Mouse (Mus musculus) hindbrain, embryonic 12.5 days (tissue): ENCODE data around the gene Olfr2. TPM values are rescaled to one million over a fixed set of nuclear protein-coding genes. Genes with fewer than 3 reads are reported as not detected.
"Not testable (repeated sequence)": the region's sequence is repeated elsewhere in the genome, so short reads cannot be mapped to it uniquely, and the experiment has no call there.

ENCODE experiments used
- ATAC-seq: fragments of 200-750 bp; cut with Nextera tagmentation; 2 replicates; pipeline ENCODE4 v1.8.0; 2017; ENCODE audit warnings: moderate TSS enrichment; ENCODE audit not compliant: low FRiP score
- H3K27ac ChIP-seq: fragments of 300-500 bp; sonication (generic); 2 replicates; pipeline ENCODE4 v1.5.1; 2016; ENCODE audit warnings: mild to moderate bottlenecking
- H3K27me3 ChIP-seq: fragments of 300-500 bp; sonication (generic); 2 replicates; pipeline ENCODE4 v1.6.1; 2016; ENCODE audit warnings: mild to moderate bottlenecking
- H3K36me3 ChIP-seq: fragments of 300-500 bp; sonication (generic); 2 replicates; pipeline ENCODE4 v1.6.1; 2016; ENCODE audit warnings: mild to moderate bottlenecking
- H3K4me1 ChIP-seq: fragments of 300-500 bp; sonication (generic); 2 replicates; pipeline ENCODE4 v1.6.1; 2016
- H3K4me2 ChIP-seq: fragments of 300-500 bp; sonication (generic); replicated peaks from 2 replicates; pipeline ENCODE4 v1.6.1; 2016; ENCODE audit warnings: mild to moderate bottlenecking
- H3K4me3 ChIP-seq: fragments of 300-500 bp; sonication (generic); 2 replicates; pipeline ENCODE4 v1.5.1; 2016; ENCODE audit warnings: mild to moderate bottlenecking
- H3K9ac ChIP-seq: fragments of 300-500 bp; sonication (generic); 2 replicates; pipeline ENCODE4 v1.6.1; 2016; ENCODE audit warnings: mild to moderate bottlenecking, moderate library complexity
- H3K9me3 ChIP-seq: fragments of 300-500 bp; sonication (generic); replicated peaks from 2 replicates; pipeline ENCODE4 v1.6.1; 2016; ENCODE audit warnings: mild to moderate bottlenecking
- WGBS: fragments of 180-500 bp; shearing (Covaris S2); methylation state at CpG from one replicate; pipeline ENCODE4 v1.1.7; 2016; 5-methylcytosine and 5-hydroxymethylcytosine counted together
- polyA plus RNA-seq: library from polyadenylated mRNA; unstranded; fragments of >200 nt; fragmentation: Nextera tagmentation; extraction: Ambion mirVana; gene quantifications from 2 replicates; pipeline ENCODE4 v1.2.1, GENCODE M21; 2016

Gene Olfr2
- polyA plus RNA-seq, result not detected in 2 replicates

DNA sequence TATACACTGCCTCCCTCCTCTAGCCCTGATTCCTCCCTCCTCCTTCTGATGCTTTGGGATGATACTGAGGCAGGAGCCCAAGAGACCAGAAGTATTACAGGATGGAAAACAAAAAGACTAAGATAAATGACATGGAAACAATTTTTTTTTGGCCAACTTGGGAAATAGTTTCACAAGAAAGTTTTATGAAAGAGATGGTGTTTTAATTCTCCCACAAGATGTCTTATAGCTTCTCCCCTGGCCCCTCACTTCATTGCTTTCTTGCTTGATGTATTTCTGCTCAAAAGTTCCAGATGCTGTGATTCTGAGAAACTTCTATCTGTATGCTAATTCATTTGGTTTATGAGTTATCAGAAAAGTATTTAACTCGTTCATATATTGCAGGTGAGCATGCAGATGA lies at the start of gene Olfr2:
Gene Olfr2 (minus strand): TSS at position 101 of the 400 bp plus-strand sequence.
- Histone ChIP-seq H3K4me2 (no peak within 1 kb of the TSS), H3K27me3 (no peaks in the 10 kb centered on the region), H3K27ac (no peak within 1 kb of the TSS), H3K9me3 (no peaks in the 10 kb centered on the region), H3K9ac (no peak within 1 kb of the TSS), H3K4me1 (no peaks in the 10 kb centered on the region), H3K4me3 (no peak within 1 kb of the TSS), H3K36me3 (no peaks in the 10 kb centered on the region)
- ATAC-seq, result no peak
- 62% methylated on average over 1 of the region's 1 CpGs for WGBS

DNA sequence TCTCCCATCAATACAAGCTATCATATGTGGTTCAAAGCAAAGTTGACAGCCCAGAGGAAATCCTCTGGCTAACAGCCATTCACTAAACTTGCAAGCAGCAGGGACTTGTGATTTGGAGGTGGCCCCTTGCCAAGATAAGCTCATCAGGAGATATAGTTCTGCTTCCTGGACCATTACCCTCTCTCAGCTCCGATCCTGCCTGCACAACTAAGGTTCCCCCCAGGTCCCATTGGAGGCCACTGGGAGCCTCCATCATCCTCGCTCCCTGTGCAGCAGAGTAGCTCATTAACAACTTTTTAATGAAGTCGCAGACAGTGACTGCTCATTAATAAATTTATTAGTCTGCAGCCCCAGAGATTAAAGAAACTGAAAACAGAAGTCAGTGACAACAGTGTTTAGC lies 41.7 kb upstream of the Olfr2 start:
- H3K27ac ChIP-seq, result no peak overlapping the region
- no peak for ATAC-seq
- H3K27me3 ChIP-seq, result no peaks in the 10 kb centered on the region
- H3K4me1 ChIP-seq, result no peaks in the 10 kb centered on the region
- H3K9ac ChIP-seq, result no peak overlapping the region
- H3K4me2 ChIP-seq, result no peak overlapping the region
- H3K36me3 ChIP-seq, result no peaks in the 10 kb centered on the region
- WGBS, result 59% methylated on average over 3 of the region's 3 CpGs
- no peaks in the 10 kb centered on the region for H3K9me3 ChIP-seq
- no peak overlapping the region for H3K4me3 ChIP-seq

- Histone ChIP-seq H3K4me2 (no peak overlapping the region), H3K27ac (no peak overlapping the region), H3K27me3 (no peaks in the 10 kb centered on the region), H3K36me3 (no peaks in the 10 kb centered on the region), H3K4me3 (no peak overlapping the region), H3K9me3 (no peaks in the 10 kb centered on the region), H3K9ac (no peak overlapping the region), H3K4me1 (no peaks in the 10 kb centered on the region)
- peak; percentile 43; the same call in 1 of the 2 replicates for ATAC-seq
- 4% methylated on average over 5 of the region's 5 CpGs for WGBS
Observed at GRCm38 (mm10) chr7:107045833-107046232, 40.0 kb upstream of the Olfr2 start.

DNA sequence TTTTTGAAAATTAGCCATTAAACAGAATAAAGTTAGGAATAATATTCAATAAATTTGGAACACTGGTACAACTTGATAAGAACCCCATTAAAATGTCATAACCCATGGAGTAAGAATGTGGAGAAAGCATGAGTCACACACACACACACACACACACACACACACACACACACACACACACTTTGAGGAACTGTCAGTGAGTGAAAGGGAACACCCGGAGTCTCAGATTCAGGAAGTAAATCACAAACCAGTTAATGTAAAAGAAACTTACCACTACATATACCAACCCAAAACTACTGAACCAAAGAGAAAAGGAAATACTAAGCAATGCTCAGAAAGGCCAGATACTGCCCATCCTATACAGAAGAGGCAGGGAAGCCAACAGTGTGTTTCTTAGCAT lies 38.5 kb upstream of the Olfr2 start:
- Histone ChIP-seq H3K36me3 (no peaks in the 10 kb centered on the region), H3K4me3 (no peak overlapping the region), H3K9ac (no peak overlapping the region), H3K9me3 (no peaks in the 10 kb centered on the region), H3K27ac (no peak overlapping the region), H3K27me3 (no peaks in the 10 kb centered on the region), H3K4me1 (no peaks in the 10 kb centered on the region), H3K4me2 (no peak overlapping the region)
- ATAC-seq, result no peak
- 94% methylated on average over 1 of the region's 1 CpGs for WGBS

GRCm38 (mm10) chr7:107043136-107043535 lies 37.3 kb upstream of the Olfr2 start:
- WGBS, result 90% methylated on average over 3 of the region's 3 CpGs
- Histone ChIP-seq H3K27me3 (no peaks in the 10 kb centered on the region), H3K4me1 (no peaks in the 10 kb centered on the region), H3K27ac (no peak overlapping the region), H3K36me3 (no peaks in the 10 kb centered on the region), H3K4me2 (no peak overlapping the region), H3K9me3 (no peaks in the 10 kb centered on the region), H3K9ac (no peak overlapping the region), H3K4me3 (no peak overlapping the region)
- ATAC-seq, result no peak

DNA sequence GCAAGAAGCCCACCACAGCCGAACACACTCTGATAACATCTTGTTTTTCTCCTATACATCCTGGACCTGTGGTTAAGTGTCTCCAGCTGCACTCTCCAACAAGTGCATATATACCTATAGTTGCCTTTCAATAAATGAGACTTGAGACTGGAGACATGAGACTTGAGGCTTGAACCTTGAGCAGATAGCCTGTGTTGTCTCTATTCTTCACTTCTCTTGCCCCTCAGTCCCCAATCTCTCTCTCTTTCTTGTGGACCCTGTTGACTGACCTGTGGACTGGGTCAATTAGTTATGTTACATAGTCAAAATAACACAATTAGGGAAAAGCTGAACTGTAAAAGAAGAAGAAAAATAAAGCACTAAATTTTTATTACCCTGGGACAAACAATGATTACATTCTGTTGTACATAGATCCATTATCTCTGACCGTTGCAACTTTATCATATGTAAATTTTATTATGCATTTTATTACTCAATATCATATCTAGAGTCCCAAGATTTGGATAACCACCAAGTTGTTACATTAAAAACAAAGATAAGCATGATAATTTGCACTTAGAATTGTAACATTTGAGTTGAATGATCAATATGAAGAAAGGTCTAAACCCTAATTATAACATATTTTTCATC lies 34.2 kb upstream of the Olfr2 start:
- Histone ChIP-seq H3K4me3 (no peak overlapping the region), H3K36me3 (no peaks in the 10 kb centered on the region), H3K4me2 (no peak overlapping the region), H3K27me3 (no peaks in the 10 kb centered on the region), H3K9me3 (no peaks in the 10 kb centered on the region), H3K9ac (no peak overlapping the region), H3K27ac (no peak overlapping the region), H3K4me1 (no peaks in the 10 kb centered on the region)
- WGBS, result 70% methylated on average over 2 of the region's 2 CpGs
- ATAC-seq, result no peak

DNA sequence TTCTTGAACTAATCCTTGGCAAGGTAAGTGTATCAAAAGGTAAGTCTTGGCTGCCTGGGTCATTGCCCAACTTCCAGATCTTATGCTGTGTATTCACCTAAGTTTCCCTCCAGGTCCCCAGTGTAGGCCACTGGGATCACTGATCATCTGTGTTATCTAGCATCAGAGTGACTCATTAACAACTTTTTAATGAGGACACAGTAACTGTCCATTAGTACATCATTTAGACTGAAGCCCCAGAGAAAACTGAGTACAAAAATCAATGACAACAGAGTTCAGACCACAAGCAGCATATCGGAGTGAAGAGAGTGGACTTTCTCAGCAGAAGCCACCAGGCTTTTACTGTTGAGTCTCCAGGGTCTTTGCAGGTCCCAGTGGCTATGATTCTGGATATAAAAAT lies 25.0 kb upstream of the Olfr2 start, which contains the start of gene Olfr713:
Gene Olfr713 (plus strand): TSS at position 301 of the 400 bp plus-strand sequence.
- Histone ChIP-seq H3K27me3 (no peaks in the 10 kb centered on the region), H3K4me2 (no peak within 1 kb of the TSS)
- ATAC-seq, result no peak

DNA sequence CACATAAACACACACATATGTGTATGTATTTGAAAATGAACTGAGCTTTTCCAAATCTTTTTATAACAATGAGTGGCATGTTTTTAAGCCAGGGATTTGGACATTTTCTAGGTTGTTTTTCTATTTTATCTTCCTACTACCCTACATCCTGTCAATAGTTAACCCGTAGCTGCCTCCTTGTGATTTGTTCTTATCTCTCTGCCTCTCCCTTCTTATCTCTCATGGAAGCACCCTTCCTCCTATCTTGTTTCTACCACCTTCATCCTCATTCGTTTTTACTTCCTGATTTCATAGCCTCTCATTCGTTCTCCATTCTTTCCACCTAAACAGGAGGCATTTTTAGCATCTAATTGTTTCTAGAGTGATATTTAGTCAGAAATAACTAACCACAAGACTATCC lies 1.7 kb downstream of the Olfr2 start:
- Histone ChIP-seq H3K4me2 (no peak overlapping the region), H3K27me3 (no peaks in the 10 kb centered on the region)
- 60% methylated on average over 3 of the region's 3 CpGs for WGBS

More for the DNA sequence above, 25.0 kb upstream of the Olfr2 start, which contains the start of gene Olfr713:
- Histone ChIP-seq H3K27ac (no peak within 1 kb of the TSS), H3K36me3 (no peaks in the 10 kb centered on the region), H3K4me3 (no peak within 1 kb of the TSS), H3K9me3 (no peaks in the 10 kb centered on the region), H3K4me1 (no peaks in the 10 kb centered on the region), H3K9ac (no peak within 1 kb of the TSS)
- WGBS, result 82% methylated on average over 1 of the region's 1 CpGs

DNA sequence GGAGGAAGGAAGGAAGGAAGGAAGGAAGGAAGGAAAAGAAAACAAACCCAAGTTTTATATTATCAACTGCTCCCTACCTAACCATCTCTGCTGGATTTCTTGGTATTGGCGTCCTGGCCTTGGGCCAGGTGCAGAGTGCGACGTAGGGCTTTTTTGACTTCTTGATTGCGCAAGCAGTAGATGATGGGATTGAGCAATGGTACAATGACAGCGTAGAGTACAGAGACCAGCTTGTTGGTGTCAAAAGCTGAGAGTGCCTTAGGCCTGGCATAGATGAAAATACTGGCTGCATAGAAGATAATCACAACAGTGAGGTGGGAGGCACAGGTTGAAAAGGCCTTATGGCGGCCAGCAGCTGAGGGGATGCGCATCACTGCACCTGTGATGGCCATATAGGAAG lies 5.1 kb downstream of the Olfr2 start:
- Histone ChIP-seq H3K36me3 (no peaks in the 10 kb centered on the region), H3K4me1 (no peaks in the 10 kb centered on the region), H3K4me3 (no peak overlapping the region), H3K9me3 (no peaks in the 10 kb centered on the region), H3K27ac (no peak overlapping the region), H3K9ac (no peak overlapping the region), H3K27me3 (no peaks in the 10 kb centered on the region), H3K4me2 (no peak overlapping the region)
- no peak for ATAC-seq
- 89% methylated on average over 7 of the region's 7 CpGs for WGBS

More for the DNA sequence above, 1.7 kb downstream of the Olfr2 start:
- Histone ChIP-seq H3K27ac (no peak overlapping the region), H3K36me3 (no peaks in the 10 kb centered on the region), H3K4me3 (no peak overlapping the region), H3K9ac (no peak overlapping the region), H3K4me1 (no peaks in the 10 kb centered on the region), H3K9me3 (no peaks in the 10 kb centered on the region)
- no peak for ATAC-seq

DNA sequence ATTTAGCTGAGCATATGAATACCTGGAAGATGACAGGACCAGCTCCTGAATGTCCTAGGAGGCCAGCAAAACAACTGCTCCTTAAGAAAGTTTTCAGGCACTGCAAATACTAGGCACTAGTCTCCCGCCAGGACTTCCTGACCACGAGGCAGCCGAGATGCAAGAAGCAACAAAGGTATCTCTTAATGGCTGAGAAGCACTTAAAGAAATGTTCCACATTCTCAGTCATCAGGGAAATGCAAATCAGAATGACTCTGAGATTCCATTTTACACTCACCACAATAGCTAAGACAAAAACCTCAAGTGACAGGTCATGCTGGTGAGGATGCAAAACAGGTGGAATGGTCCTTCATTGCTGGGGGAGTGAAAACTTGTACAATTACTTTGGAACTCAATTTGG lies 20.6 kb downstream of the Olfr2 start:
- no peak overlapping the region for H3K27ac ChIP-seq
- WGBS, result 85% methylated on average over 3 of the region's 3 CpGs
- no peak for ATAC-seq

GRCm38 (mm10) chr7:106975353-106975752 lies 30.5 kb downstream of the Olfr2 start, which contains the start of gene Olfr711:
Gene Olfr711 (minus strand): TSS chr7:106975453.
- no peak within 1 kb of the TSS for H3K4me3 ChIP-seq
- H3K27me3 ChIP-seq, result no peaks in the 10 kb centered on the region
- H3K4me1 ChIP-seq, result no peaks in the 10 kb centered on the region
- H3K4me2 ChIP-seq, result no peak within 1 kb of the TSS
- no peaks in the 10 kb centered on the region for H3K36me3 ChIP-seq
- no peaks in the 10 kb centered on the region for H3K9me3 ChIP-seq
- WGBS, result 71% methylated on average over 1 of the region's 1 CpGs
- H3K9ac ChIP-seq, result no peak within 1 kb of the TSS
- no peak within 1 kb of the TSS for H3K27ac ChIP-seq
- no peak for ATAC-seq

More for the DNA sequence above, 20.6 kb downstream of the Olfr2 start:
- no peaks in the 10 kb centered on the region; the same call in 1 of the 2 replicates for H3K9me3 ChIP-seq
- no peak overlapping the region for H3K4me2 ChIP-seq
- H3K4me1 ChIP-seq, result no peaks in the 10 kb centered on the region
- no peaks in the 10 kb centered on the region for H3K36me3 ChIP-seq
- no peak overlapping the region for H3K9ac ChIP-seq
- no peaks in the 10 kb centered on the region for H3K27me3 ChIP-seq
- H3K4me3 ChIP-seq, result no peak overlapping the region

DNA sequence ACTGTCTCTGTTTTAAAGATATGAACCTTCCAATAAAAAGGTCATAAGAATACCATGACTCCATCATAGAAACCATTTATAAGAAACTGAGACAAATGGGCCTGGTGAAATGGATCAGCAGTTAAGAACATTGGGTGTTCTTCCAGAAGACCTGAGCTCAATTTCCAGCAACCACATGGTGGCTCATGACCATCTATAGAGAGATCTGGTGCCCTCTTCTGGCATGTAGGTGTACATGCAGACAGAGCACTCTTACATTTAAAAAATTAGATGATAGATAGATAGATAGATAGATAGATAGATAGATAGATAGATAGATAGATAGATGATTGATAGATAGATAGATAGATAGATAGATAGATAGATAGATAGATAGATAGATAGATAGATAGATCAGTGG lies 38.4 kb downstream of the Olfr2 start:
- not testable (repeated sequence) for ATAC-seq, H3K4me1 ChIP-seq, H3K9me3 ChIP-seq, H3K4me2 ChIP-seq, H3K4me3 ChIP-seq, H3K27me3 ChIP-seq, H3K36me3 ChIP-seq, H3K9ac ChIP-seq, H3K27ac ChIP-seq

GRCm38 (mm10) chr7:106963837-106964236 lies 42.0 kb downstream of the Olfr2 start, which contains the start of gene Olfr6:
Gene Olfr6 (minus strand): TSS chr7:106963937.
- Histone ChIP-seq H3K27ac (no peak within 1 kb of the TSS), H3K4me1 (no peaks in the 10 kb centered on the region), H3K4me2 (no peak within 1 kb of the TSS), H3K9ac (no peak within 1 kb of the TSS), H3K4me3 (no peak within 1 kb of the TSS), H3K27me3 (no peaks in the 10 kb centered on the region), H3K9me3 (no peaks in the 10 kb centered on the region), H3K36me3 (no peaks in the 10 kb centered on the region)
- no peak for ATAC-seq
- WGBS, result 83% methylated on average over 1 of the region's 1 CpGs
